Mouse (Mus musculus) gastrocnemius, postnatal 36 days (tissue): Measurements from ENCODE around the gene Itgb1bp1. TPM values are rescaled to one million over a fixed set of nuclear protein-coding genes. Genes with fewer than 3 reads are reported as not detected.
A peak's percentile ranks its signal among the peaks of the same experiment; 100 is the strongest.

Experiments
- DNase-seq, 2 experiments: peaks; one replicate each; pipeline ENCODE4 v3.0.0; 2022
- intact Hi-C: fragments of 180-260 bp; cut with DNase I; formaldehyde crosslinking; loops from one replicate; pipeline ENCODE4 v1.15.1; 2025
- total RNA-seq, 2 experiments: library from RNA; stranded (reverse); gene quantifications; 2 replicates each; pipeline ENCODE4 v1.2.3; 2021

The Itgb1bp1 gene
- total RNA-seq, 2 experiments from 2014 or later, result 35.8 to 39.7 TPM

GRCm38 (mm10) chr12:21261521-21261920, 24.6 kb downstream of the Itgb1bp1 start:
- no peak for DNase-seq
- intact Hi-C loops, result no loop called here

DNA sequence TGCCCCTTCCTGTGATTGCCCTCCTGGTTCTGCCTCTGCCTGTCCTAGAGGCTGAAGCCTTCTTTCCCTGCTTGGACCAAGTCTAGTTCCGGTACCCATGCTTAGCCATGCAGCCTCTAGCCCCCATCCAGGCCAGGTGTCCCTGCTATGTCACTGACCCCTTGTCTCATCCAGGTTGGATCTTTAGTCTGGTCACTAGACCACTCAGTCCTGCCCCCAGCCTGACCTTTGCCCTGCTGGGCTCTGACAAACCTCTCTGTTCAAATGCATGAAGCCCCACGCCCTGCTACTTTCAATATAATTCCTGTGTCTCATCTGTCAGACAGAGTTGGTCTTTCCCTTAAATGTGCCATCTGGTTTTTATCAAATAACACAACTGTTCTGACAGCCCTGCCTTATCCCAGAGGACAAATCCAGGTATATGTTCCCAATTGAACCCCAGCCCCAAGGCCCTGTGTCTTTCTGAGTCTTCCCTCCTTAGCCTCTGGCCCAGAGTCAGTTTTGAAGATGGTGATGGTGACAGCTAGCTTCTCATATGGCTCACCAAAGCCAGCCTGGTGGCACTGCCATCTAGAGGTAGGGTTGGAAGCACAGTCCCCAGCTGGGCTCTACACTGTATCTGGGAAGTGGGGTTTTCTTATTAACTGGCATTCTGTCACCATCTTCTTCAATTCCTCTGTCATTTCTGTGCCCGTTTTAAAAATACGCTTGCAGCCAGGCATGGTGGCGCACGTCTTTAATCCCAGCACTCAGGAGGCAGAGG, 25.4 kb downstream of the Itgb1bp1 start:
- DNase-seq, result no peak
- intact Hi-C loops, result no loop called here

DNA sequence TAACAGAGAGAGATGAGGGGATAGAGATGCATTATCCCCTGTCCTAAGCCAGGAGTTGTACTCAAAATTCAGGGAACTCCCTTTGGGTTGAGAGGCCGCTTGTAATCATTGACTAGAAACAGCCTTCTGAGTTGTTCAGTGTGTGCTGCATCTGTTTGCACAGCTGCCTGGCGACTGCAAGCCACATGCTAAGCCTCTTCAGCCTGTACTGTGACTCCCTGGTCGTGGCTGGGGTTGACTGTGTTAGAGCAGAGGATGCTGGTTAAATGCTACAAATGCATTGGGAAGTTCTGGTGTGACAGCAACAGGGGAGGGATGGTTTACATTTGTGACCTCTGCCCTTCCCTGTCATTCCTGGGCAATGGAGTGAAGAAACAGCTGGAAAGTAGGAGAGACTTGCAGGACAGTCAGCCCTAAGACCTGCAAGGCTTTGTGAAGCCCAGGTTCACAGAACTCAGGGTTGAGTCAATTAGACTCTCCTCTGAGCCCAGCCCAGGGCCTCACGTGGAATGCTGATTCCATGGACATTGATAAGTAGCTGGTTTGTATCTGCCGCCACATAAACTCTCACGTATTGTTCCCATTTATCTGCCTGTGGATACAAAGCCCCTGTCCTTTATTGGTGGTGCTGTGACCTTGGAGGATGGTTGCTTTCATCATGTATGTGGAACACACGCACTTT, 38.2 kb downstream of the Itgb1bp1 start:
- DNase-seq, result no peak
- intact Hi-C loops, result no loop called here

GRCm38 (mm10) chr12:21244375-21244960, 41.6 kb downstream of the Itgb1bp1 start:
- DNase-seq, result no peak
- intact Hi-C loops, result no loop called here

DNA sequence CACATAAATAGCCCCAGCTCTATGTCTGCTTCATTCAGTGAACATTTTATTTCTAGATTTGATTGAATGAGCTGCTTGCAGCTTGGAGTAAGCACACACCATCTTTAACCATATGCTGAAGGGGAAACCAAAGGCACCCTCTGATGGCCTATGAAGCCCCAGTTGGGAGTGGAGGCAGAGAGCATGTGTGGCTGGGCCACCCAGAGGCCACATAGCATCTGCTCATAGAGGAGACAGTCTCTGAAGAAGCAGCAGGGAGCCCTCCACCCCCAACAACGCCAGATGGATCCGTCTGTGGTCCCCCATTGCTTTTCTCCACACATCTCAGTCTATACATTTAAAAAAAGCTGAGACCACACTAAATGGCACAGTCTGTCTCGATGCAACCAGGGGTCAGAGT, 44.1 kb downstream of the Itgb1bp1 start:
- no peak for DNase-seq
- intact Hi-C loops, result no loop called here

DNA sequence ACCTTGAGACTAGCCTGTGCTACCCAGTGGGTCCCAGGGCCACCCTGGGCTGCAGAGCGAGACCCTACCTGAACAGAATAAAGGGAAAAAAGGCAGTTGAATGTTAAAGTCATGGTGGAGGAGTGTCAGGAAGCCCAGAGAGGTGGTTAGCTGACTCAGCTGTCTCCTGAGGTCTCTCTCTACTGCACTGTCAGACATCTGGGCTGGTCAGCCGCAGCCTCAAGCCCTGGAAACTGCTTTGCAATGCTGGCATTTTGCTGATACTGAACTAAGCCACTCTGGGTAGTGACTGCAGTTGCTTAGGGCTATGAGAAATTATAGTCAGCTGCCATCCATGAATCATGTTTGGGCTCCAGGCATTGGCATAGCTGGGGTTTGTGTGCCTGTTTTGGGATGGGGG, 51.5 kb downstream of the Itgb1bp1 start:
- intact Hi-C loops, result no loop called here
- DNase-seq, result no peak

GRCm38 (mm10) chr12:21233727-21234126, 52.4 kb downstream of the Itgb1bp1 start:
- intact Hi-C loops, result no loop called here
- no peak for DNase-seq

- intact Hi-C loops, result loop anchor here (5.0 kb wide), 3 partner anchors 47 to 152 kb away; no protein-coding TSS in a partner anchor
- DNase-seq, result no peak
Observed at GRCm38 (mm10) chr12:21229076-21229918, 56.8 kb downstream of the Itgb1bp1 start.

DNA sequence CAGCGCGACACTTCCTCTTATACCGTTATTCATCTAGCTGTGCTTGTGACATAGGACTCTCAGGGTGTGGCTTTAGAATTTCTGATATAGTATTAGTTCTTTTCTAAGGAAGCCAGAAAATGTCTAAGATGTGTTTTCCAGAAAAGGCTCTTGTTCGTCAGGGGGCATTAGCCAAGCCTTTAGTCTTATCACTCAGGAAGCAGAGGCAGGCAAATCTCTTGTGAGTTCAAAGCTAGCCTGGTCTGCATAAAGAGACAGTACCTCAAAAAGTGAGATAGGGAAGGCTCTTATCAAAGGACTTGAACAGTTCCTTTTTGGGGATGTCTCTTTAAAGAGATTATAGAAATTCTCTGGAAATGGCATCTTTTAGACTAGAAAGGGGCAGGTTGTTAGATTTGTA, 57.4 kb downstream of the Itgb1bp1 start:
- DNase-seq, result no peak
- intact Hi-C loops, result loop anchor here (5.0 kb wide), 3 partner anchors 46 to 151 kb away; no protein-coding TSS in a partner anchor

DNA sequence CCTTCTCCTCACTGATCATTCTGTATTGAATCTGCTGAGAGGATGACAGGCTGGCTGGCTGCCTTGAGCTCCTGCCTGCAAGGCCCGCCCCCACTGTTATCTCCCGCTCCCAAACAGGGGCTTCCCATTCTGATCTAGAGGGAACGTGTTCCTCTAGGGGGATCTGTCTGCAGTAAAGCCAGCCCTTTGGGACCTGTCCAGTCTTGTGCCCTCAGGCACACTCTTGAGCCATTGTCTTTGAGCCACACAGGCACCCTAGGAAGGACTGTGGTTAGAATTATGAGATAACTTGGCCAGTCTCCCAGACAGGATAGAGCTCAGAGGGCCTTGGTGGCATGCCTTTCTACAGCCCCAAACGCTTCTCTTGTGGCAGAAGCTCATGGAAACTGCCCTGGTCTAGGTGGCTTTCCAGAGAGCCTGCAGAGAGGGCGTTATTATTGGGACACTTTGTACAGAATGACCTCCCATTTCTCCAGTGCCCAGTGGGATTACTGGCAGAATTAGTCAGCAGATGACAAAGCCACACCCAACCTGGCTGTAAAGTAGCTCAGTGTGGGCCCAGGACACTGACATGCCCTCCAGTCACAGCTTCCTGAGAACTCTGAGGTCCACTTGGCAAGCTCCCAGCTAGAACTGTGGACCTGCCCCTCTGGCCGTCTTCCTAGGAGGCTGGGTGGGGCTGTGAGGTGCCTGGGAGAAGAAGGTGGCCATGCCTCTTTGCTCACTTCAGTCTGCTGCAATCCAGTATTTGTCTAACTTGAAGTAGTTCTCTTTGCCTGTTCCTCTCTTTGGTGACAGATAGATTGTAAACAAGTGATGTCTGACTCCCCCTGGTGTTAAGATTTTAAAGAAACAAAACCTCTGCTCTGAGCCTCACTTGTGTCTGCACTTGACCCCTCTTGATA, 58.8 kb downstream of the Itgb1bp1 start:
- peak; percentile 64 to 73 for DNase-seq
- intact Hi-C loops, result loop anchor here (5.0 kb wide), 3 partner anchors 45 to 150 kb away; no protein-coding TSS in a partner anchor

GRCm38 (mm10) chr12:21226316-21226715, 59.8 kb downstream of the Itgb1bp1 start:
- intact Hi-C loops, result loop anchor here (5.0 kb wide), 3 partner anchors 44 to 149 kb away; no protein-coding TSS in a partner anchor
- no peak for DNase-seq

- DNase-seq, result no peak
- intact Hi-C loops, result loop anchor here (5.0 kb wide), 3 partner anchors 43 to 148 kb away; no protein-coding TSS in a partner anchor
Observed at GRCm38 (mm10) chr12:21225358-21225757, 60.7 kb downstream of the Itgb1bp1 start.

DNA sequence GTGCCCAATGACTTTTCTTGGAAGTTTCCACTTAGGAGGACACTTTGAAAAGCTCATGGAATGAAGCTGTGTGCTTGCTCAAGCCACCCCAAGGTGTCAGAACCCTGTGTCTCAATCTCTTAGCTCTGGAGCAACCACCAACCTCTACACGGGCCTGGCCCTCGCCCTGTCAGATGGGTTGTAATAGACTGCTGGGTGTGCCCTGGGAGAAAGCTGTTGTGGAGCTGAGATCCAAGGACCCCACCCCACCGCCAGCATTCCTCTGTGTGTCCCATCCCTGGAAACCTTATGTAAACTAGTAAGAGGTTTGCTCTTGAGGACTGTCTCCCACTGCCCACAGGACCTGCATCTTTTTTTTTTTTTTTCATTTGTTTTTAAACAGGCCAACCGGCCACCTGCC, 62.2 kb downstream of the Itgb1bp1 start:
- intact Hi-C loops, result no loop called here
- DNase-seq, result no peak

DNA sequence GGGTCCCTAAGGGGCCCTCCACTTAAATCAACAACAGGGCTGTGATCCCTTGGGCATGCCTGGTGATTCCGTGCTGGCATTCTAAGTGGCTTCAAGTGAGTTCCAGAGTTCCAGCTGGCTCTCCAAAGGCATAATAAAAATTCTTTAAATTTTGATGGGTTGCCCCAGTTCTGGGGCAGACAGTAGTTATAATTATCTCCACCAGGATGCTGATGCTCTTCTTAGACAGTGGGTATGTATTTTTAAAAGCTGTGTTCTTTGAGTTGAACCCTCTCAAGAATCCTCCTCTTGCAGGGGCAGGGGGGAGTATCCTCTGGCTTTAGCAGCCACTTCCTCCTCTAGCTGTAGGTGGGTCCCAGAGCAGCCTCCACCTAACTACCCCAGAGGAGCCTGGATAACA, 65.5 kb downstream of the Itgb1bp1 start:
- DNase-seq, result no peak
- intact Hi-C loops, result no loop called here

DNA sequence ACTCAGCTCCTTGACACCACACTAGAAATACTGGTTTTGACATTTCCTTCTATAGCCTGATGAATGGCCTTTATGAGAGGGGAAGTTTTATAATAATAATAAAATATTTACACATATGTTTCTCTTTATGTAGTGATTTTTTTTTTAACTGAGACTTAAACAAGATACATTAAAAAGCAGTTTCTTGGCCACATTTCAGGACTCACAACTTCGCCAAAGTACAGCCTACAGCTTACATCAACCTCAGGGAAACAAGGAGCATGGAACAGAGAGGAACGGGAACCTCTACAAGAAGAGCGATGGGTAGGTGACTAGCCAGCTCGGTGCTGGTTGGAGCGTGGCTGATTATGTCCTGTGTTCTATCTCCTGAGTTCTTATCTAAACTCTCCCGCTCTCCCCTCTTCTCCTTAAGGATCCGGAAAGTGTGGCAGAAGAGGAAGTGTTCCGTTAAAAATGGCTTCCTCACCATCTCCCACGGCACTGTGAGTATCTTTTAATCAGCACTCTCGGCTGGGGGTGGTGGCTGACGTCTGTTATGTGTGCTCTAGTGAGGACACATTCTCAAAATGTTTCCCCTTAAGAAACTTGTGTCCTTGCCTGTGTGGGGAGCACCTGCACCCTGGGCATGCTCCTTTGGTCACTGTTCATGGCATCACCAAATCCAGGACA, 68.2 kb downstream of the Itgb1bp1 start:
- intact Hi-C loops, result no loop called here
- no peak for DNase-seq

- intact Hi-C loops, result no loop called here
Observed at GRCm38 (mm10) chr12:21214551-21215165, 71.4 kb downstream of the Itgb1bp1 start.

GRCm38 (mm10) chr12:21212876-21213275, 73.2 kb downstream of the Itgb1bp1 start:
- intact Hi-C loops, result no loop called here
- DNase-seq, result no peak

More at GRCm38 (mm10) chr12:21214551-21215165, 71.4 kb downstream of the Itgb1bp1 start:
- no peak for DNase-seq

DNA sequence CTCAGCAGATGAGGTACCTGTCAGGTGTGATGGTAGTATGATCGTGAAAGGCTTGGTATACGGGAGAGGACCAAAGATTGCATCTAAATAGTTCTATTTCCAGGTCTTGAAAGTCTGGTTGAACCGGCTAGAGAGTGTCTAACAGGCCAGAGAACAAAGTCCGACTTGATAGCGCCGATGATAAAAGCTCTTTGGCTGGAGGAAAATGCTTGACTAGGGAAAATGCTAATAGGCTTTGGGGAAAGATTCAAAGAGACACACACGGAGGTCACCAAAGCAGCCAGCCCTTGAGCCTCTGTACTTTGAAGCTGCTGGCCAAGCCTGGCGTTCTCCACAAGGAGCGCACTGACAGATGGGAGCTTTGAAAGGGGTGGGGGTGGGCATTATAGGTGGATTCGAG, 76.8 kb downstream of the Itgb1bp1 start:
- intact Hi-C loops, result no loop called here
- DNase-seq, result no peak
